8 mouse cellular contexts compared by ENCODE assay signal in the genomic region with DNA sequence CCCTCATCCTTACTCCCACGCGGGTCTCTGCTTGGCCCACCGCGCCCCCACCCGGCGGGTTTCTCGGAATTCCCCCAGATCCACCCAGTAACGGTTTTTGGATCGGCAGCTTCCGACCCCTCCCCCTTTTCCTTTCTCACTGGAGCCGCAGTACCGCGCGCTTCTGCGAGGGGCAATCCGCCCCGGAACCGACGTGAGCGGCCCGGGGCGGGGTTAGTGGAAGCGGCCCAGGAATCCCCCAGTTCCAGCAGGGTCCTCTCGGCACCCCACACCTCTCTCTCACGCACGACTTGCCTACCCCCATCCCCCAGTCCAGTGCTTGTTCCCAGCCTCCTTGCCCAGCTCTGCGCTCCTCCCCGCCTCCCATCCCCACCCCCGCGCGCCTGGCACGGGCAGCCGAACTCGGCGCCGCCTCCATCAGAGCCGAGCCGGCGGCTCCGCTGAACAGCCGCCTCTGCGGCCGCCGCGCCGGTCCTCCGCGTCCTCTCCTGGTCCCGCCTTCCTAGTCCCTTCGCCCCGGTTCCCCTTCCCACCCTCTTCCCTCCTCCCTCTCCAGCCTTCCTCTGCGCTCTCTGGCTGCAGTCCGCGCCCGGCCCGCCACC. TPM values are rescaled to one million over a fixed set of nuclear protein-coding genes. Genes with fewer than 3 reads are reported as not detected.
DNase-seq lines count a peak whose midpoint lies in the region; ATAC-seq and TF ChIP-seq lines count a peak whose summit lies in the region.

TSS of gene March11 (plus strand) at position 420 of the 602 bp plus-strand sequence.

- H3K9ac ChIP-seq in lung, postnatal 0 days (replicated peaks; ENCODE audit: low read depth) = no peak within 1 kb of the TSS
- peak within 1 kb of the TSS; percentile 66 for H3K9ac ChIP-seq in forebrain, postnatal 0 days
- no peak within 1 kb of the TSS for H3K9ac ChIP-seq in liver, adult 2 months (ENCODE audit: low read depth, low read length)

- no peak within 1 kb of the TSS for H3K27ac ChIP-seq in lung, postnatal 0 days (ENCODE audit: low read length)
- no peak within 1 kb of the TSS for H3K27ac ChIP-seq in cerebellum, adult 2 months (ENCODE audit: insufficient read depth, low read length)
- H3K27ac ChIP-seq in forebrain, postnatal 0 days (ENCODE audit: low read depth, low read length) = peak within 1 kb of the TSS; percentile 83
- H3K27ac ChIP-seq in liver, adult 2 months (replicated peaks; ENCODE audit: insufficient read depth, low read depth, low read length) = no peak within 1 kb of the TSS

- under 1% methylated on average over 47 of the region's 56 CpGs for WGBS in lung, postnatal 0 days
- WGBS in cerebellum, adult 2 months = under 1% methylated on average over 56 of the region's 56 CpGs
- 1% methylated on average over 52 of the region's 56 CpGs for WGBS in forebrain, postnatal 0 days
- 2% methylated on average over 52 of the region's 56 CpGs for WGBS in liver, adult 2 months

- H3K27me3 ChIP-seq in lung, postnatal 0 days (replicated peaks; ENCODE audit: insufficient read depth, low read length) = peaks cover 9% of the 10 kb centered on the region
- H3K27me3 ChIP-seq in cerebellum, adult 2 months (ENCODE audit: control insufficient read depth, insufficient read depth, low read length) = no peaks in the 10 kb centered on the region
- no peaks in the 10 kb centered on the region; the same call in 1 of the 2 replicates for H3K27me3 ChIP-seq in forebrain, postnatal 0 days (ENCODE audit: insufficient read depth, low read length)
- H3K27me3 ChIP-seq in liver, adult 2 months (ENCODE audit: control insufficient read depth, insufficient read depth, low read length) = peaks cover 11% of the 10 kb centered on the region; the same call in 1 of the 2 replicates

- peak within 1 kb of the TSS; percentile 32 for H3K4me3 ChIP-seq in lung, postnatal 0 days (ENCODE audit: low read depth, low read length)
- H3K4me3 ChIP-seq in cerebellum, adult 2 months (replicated peaks; ENCODE audit: insufficient read depth, low read depth, low read length) = peak within 1 kb of the TSS; percentile 55
- H3K4me3 ChIP-seq in forebrain, postnatal 0 days (ENCODE audit: low read depth, low read length) = peak within 1 kb of the TSS; percentile 65
- peak within 1 kb of the TSS; percentile 11; the same call in 1 of the 2 replicates for H3K4me3 ChIP-seq in liver, adult 2 months (ENCODE audit: insufficient read depth, low read depth, low read length)

- peak; percentile 55; the same call in 1 of the 2 replicates for TF ChIP-seq POLR2A in cerebellum, adult 2 months (IDR thresholded peaks at IDR 0.05; ENCODE audit: borderline replicate concordance, insufficient read depth, low read length)
- TF ChIP-seq POLR2A in liver, adult 2 months (IDR thresholded peaks at IDR 0.05; ENCODE audit: extremely low read depth, insufficient read depth, low read length) = no peak

- ATAC-seq in lung, postnatal 0 days = no peak
- peak; percentile 97 for ATAC-seq in forebrain, postnatal 0 days

- H3K4me2 ChIP-seq in lung, postnatal 0 days (replicated peaks; ENCODE audit: low read depth, low read length) = peak within 1 kb of the TSS; percentile 60
- H3K4me2 ChIP-seq in forebrain, postnatal 0 days (ENCODE audit: low read depth) = peak within 1 kb of the TSS; percentile 82

- no peaks in the 10 kb centered on the region for H3K36me3 ChIP-seq in lung, postnatal 0 days (ENCODE audit: insufficient read depth, low read length)
- H3K36me3 ChIP-seq in forebrain, postnatal 0 days (ENCODE audit: insufficient read depth) = no peaks in the 10 kb centered on the region
- no peaks in the 10 kb centered on the region for H3K36me3 ChIP-seq in liver, adult 2 months (ENCODE audit: control insufficient read depth, insufficient read depth, low read length)

- no peak for TF ChIP-seq EP300 in lung, postnatal 0 days (IDR thresholded peaks at IDR 0.05)

- no peak for DNase-seq in lung, postnatal 0 days (ENCODE audit: low spot score)
- DNase-seq in lung, adult 18-20 months = no peak
- peak; percentile 74 to 78 for DNase-seq in cerebellum, adult 2 months
- peak; percentile 93 for DNase-seq in forebrain, postnatal 0 days
- DNase-seq in kidney, postnatal 10 days = peak; percentile 16
- no peak for DNase-seq in liver, adult 2 months (ENCODE audit: extremely low read depth, low read depth, low spot score)
- peak; percentile 83 for DNase-seq in right cerebral cortex, adult 18-20 months
- no peak for DNase-seq in adipocyte (ENCODE audit: low spot score)

- no peaks in the 10 kb centered on the region for H3K4me1 ChIP-seq in lung, postnatal 0 days (ENCODE audit: insufficient read depth, low read depth, low read length)
- H3K4me1 ChIP-seq in cerebellum, adult 2 months (ENCODE audit: control insufficient read depth, insufficient read depth, low read length) = no peaks in the 10 kb centered on the region
- no peaks in the 10 kb centered on the region for H3K4me1 ChIP-seq in forebrain, postnatal 0 days (ENCODE audit: insufficient read depth)
- H3K4me1 ChIP-seq in liver, adult 2 months (ENCODE audit: control insufficient read depth, insufficient read depth, low read length) = no peaks in the 10 kb centered on the region

- TF ChIP-seq CTCF in lung, postnatal 0 days (IDR thresholded peaks at IDR 0.05) = no peak
- TF ChIP-seq CTCF in cerebellum, adult 2 months (IDR thresholded peaks at IDR 0.05; ENCODE audit: borderline replicate concordance, insufficient read depth, low read depth, low read length) = no peak
- TF ChIP-seq CTCF in forebrain, postnatal 0 days (IDR thresholded peaks at IDR 0.05; ENCODE audit: low read depth) = peak; percentile 55
- no peak for TF ChIP-seq CTCF in liver, adult 2 months (IDR thresholded peaks at IDR 0.05; ENCODE audit: low read depth, low read length)

- H3K79me2 ChIP-seq in liver, adult 2 months (ENCODE audit: control insufficient read depth, insufficient read depth, low read length) = no peaks in the 10 kb centered on the region

- no peaks in the 10 kb centered on the region for H3K9me3 ChIP-seq in lung, postnatal 0 days (ENCODE audit: low read length)
- no peaks in the 10 kb centered on the region for H3K9me3 ChIP-seq in forebrain, postnatal 0 days (ENCODE audit: low read length)

RNA-seq across cellular contexts. Expression of gene March11, which starts in this region (rescaled TPM):
- not detected in 2 replicates for polyA plus RNA-seq in lung, postnatal 0 days (2015; fragmentation: Nextera tagmentation; extraction: Ambion mirVana)
- 17.2 and 18.9 TPM in 2 replicates for polyA plus RNA-seq in cerebellum, adult 2 months (2012; rRNA removed)
- 3.6 and 3.7 TPM in 2 replicates for total RNA-seq in forebrain, postnatal 0 days (2014; rRNA removed)
- polyA plus RNA-seq in forebrain, postnatal 0 days (2015; fragmentation: Nextera tagmentation; extraction: Ambion mirVana) = 5.4 and 7.4 TPM in 2 replicates
- not detected in 2 replicates for total RNA-seq in liver, adult 2 months (2014; rRNA removed)
- polyA plus RNA-seq in liver, adult 2 months (2012; rRNA removed) = not detected in 2 replicates

Comparison
In these comparisons a context has a peak if more than half of its experiments do, and no peak if none do; other contexts are left out.
1. DNase-seq: peak in cerebellum, adult 2 months (2 of 2), forebrain, postnatal 0 days (single experiment), kidney, postnatal 10 days (single experiment) and right cerebral cortex, adult 18-20 months (single experiment); none in lung, postnatal 0 days (single experiment), lung, adult 18-20 months (0 of 2), liver, adult 2 months (single experiment) and adipocyte (single experiment).
2. H3K4me3 ChIP-seq: peak in every context shown above with its lines; median percentile 65 in forebrain, postnatal 0 days; 55 in cerebellum, adult 2 months; 32 in lung, postnatal 0 days; 11 in liver, adult 2 months.